Mouse (Mus musculus) forebrain, postnatal 0 days (tissue): ENCODE data around the gene Disc1. TPM values are rescaled to one million over a fixed set of nuclear protein-coding genes. Genes with fewer than 3 reads are reported as not detected.
A peak's percentile ranks its signal among the peaks of the same experiment; 100 is the strongest.

Experiments used
- ATAC-seq: fragments of 200-750 bp; cut with Nextera tagmentation; 2 replicates; pipeline ENCODE4 v1.8.0; 2017; ENCODE audit warnings: mild to moderate bottlenecking, moderate library complexity
- DNase-seq: peaks from one replicate; pipeline ENCODE4 v3.0.0-alpha.2; 2015
- H3K27ac ChIP-seq: fragments of 300-500 bp; sonication (generic); 2 replicates; pipeline ENCODE4 v1.5.1; 2014; ENCODE audit warnings: low read depth, mild to moderate bottlenecking, antibody characterized with exemption, low read length, moderate library complexity, mixed read lengths
- H3K27me3 ChIP-seq: fragments of 300-500 bp; sonication (generic); 2 replicates; pipeline ENCODE4 v1.6.1; 2014; ENCODE audit warnings: mild to moderate bottlenecking, low read length, mixed read lengths; ENCODE audit not compliant: insufficient read depth
- H3K36me3 ChIP-seq: fragments of 300-500 bp; sonication (generic); 2 replicates; pipeline ENCODE4 v1.6.1; 2014; ENCODE audit warnings: mild to moderate bottlenecking, moderate library complexity; ENCODE audit not compliant: insufficient read depth
- H3K4me1 ChIP-seq: fragments of 300-500 bp; sonication (generic); 2 replicates; pipeline ENCODE4 v1.6.1; 2014; ENCODE audit warnings: antibody characterized with exemption; ENCODE audit not compliant: insufficient read depth
- H3K4me2 ChIP-seq: fragments of 300-500 bp; sonication (generic); 2 replicates; pipeline ENCODE4 v1.6.1; 2014; ENCODE audit warnings: low read depth, mild to moderate bottlenecking, moderate library complexity
- H3K4me3 ChIP-seq: fragments of 300-500 bp; sonication (generic); 2 replicates; pipeline ENCODE4 v1.5.1; 2014; ENCODE audit warnings: low read depth, low read length, mixed read lengths
- H3K9ac ChIP-seq: fragments of 300-500 bp; sonication (generic); 2 replicates; pipeline ENCODE4 v1.6.1; 2014; ENCODE audit warnings: mild to moderate bottlenecking
- H3K9me3 ChIP-seq: fragments of 300-500 bp; sonication (generic); 2 replicates; pipeline ENCODE4 v1.6.1; 2016; ENCODE audit warnings: low read length
- CTCF ChIP-seq: sonication (generic); IDR thresholded peaks from 2 replicates; pipeline ENCODE4 v1.5.1; 2016; ENCODE audit warnings: antibody characterized with exemption, control low read depth, low read depth
- WGBS: fragments of 180-500 bp; shearing (Covaris S2); extraction: QIAGEN DNeasy Blood & Tissue Kit; methylation state at CpG from one replicate; pipeline ENCODE4 v1.1.7; 2014; 5-methylcytosine and 5-hydroxymethylcytosine counted together
- polyA plus RNA-seq: library from polyadenylated mRNA; unstranded; fragments of >200 nt; fragmentation: Nextera tagmentation; extraction: Ambion mirVana; gene quantifications from 2 replicates; pipeline ENCODE4 v1.2.1, GENCODE M21; 2015
- total RNA-seq: library from RNA; depleted of rRNA; stranded (reverse); fragments of >200 nt; gene quantifications from 2 replicates; pipeline ENCODE4 v1.2.3, GENCODE M21; 2014

Gene Disc1
- total and polyA plus RNA-seq, 2 experiments from 2014 or later: 0.73 to 6.4 TPM

DNA sequence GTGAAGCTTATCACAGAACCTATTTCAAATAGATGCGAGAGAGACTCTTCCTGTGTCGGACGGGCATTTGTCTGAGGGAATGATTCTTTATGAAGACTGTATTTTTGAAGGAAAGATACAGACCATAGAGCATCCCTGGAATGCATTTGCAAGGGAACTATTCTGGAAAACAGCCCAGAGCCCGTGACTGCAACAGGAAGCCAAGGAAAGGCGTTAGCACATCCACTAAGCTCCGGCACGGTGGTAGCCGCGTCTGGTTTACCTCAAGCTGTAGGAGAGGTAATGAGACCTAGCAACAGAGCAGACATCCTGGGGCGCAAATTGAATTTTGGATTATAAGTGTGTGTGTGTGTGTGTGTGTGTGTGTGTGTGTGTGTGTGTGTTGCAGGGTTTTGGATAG, 188.4 kb downstream of the Disc1 start:
- Histone ChIP-seq H3K4me2 (no peak overlapping the region), H3K4me3 (no peak overlapping the region), H3K27me3 (no peaks in the 10 kb centered on the region), H3K36me3 (no peaks in the 10 kb centered on the region), H3K4me1 (no peaks in the 10 kb centered on the region), H3K27ac (no peak overlapping the region), H3K9ac (no peak overlapping the region), H3K9me3 (no peaks in the 10 kb centered on the region)
- TF ChIP-seq CTCF: no peak
- no peak for DNase-seq
- 48% methylated on average over 10 of the region's 10 CpGs for WGBS
- ATAC-seq: no peak

GRCm38 (mm10) chr8:125242921-125243320, 188.9 kb downstream of the Disc1 start:
- TF ChIP-seq CTCF: no peak
- WGBS: 52% methylated on average over 4 of the region's 4 CpGs
- H3K36me3 ChIP-seq: no peaks in the 10 kb centered on the region
- H3K4me2 ChIP-seq: no peak overlapping the region
- no peak for DNase-seq
- no peaks in the 10 kb centered on the region for H3K9me3 ChIP-seq
- no peak overlapping the region for H3K9ac ChIP-seq
- peak; percentile 10; the same call in 1 of the 2 replicates for ATAC-seq
- no peak overlapping the region for H3K27ac ChIP-seq
- H3K4me1 ChIP-seq: no peaks in the 10 kb centered on the region
- no peak overlapping the region for H3K4me3 ChIP-seq
- no peaks in the 10 kb centered on the region for H3K27me3 ChIP-seq

- DNase-seq: no peak
- Histone ChIP-seq H3K27ac (no peak overlapping the region), H3K9ac (no peak overlapping the region), H3K4me2 (no peak overlapping the region), H3K9me3 (no peaks in the 10 kb centered on the region), H3K27me3 (no peaks in the 10 kb centered on the region), H3K4me3 (no peak overlapping the region), H3K4me1 (no peaks in the 10 kb centered on the region), H3K36me3 (no peaks in the 10 kb centered on the region)
- 56% methylated on average over 7 of the region's 7 CpGs for WGBS
- TF ChIP-seq CTCF: no peak
- no peak for ATAC-seq
Observed at GRCm38 (mm10) chr8:125246737-125247292, 192.8 kb downstream of the Disc1 start.

DNA sequence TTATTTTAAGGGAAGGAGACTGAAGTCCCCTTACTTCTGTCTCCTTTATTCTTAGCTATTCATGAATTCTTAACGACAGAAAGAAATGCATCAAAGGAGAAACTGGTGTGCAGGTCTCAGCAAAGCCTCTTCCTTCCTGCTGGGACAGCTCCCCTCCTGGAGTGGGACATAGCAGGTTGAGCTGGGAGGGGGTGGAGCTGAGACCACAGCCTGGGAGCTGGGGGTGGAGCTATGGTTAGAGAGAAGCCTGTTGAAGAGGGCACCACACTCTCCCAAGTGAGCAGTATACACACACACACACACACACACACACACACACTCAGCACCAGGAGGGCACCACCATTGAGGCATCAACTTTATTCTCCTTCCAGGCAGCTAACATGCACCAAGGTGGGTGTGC, 193.4 kb downstream of the Disc1 start:
- Histone ChIP-seq H3K4me3 (no peak overlapping the region), H3K36me3 (no peaks in the 10 kb centered on the region), H3K4me1 (no peaks in the 10 kb centered on the region), H3K9me3 (no peaks in the 10 kb centered on the region), H3K4me2 (no peak overlapping the region), H3K27me3 (no peaks in the 10 kb centered on the region), H3K27ac (no peak overlapping the region), H3K9ac (no peak overlapping the region)
- TF ChIP-seq CTCF: no peak
- ATAC-seq: no peak
- WGBS: 6% methylated on average over 1 of the region's 1 CpGs
- no peak for DNase-seq

DNA sequence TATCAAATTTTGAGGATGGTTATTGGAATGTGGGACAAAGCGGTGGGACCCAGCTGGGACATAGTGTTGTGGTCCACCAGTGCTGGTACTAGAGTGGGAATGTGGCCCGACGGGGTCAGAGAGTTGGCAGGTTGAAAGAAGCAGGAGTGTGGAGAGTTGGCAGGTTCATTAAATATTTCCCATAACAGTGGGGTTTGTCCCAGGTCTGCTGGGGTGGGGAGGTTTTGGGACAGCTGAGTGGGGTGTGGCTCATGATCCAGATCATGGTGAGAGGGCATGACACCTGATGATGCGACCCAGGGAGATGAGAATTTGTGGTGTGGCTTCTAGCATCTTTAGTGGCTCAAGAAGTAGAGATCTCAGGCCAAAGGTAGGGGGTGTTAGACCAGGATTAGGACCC, 199.0 kb downstream of the Disc1 start:
- Histone ChIP-seq H3K9ac (no peak overlapping the region), H3K27ac (no peak overlapping the region), H3K9me3 (no peaks in the 10 kb centered on the region), H3K4me1 (peaks cover 17% of the 10 kb centered on the region), H3K36me3 (no peaks in the 10 kb centered on the region), H3K4me3 (no peak overlapping the region), H3K27me3 (no peaks in the 10 kb centered on the region; the same call in 1 of the 2 replicates), H3K4me2 (no peak overlapping the region)
- no peak for ATAC-seq
- 95% methylated on average over 4 of the region's 4 CpGs for WGBS
- TF ChIP-seq CTCF: no peak
- DNase-seq: no peak

GRCm38 (mm10) chr8:125253505-125254180, 199.6 kb downstream of the Disc1 start:
- H3K36me3 ChIP-seq: no peaks in the 10 kb centered on the region
- H3K4me1 ChIP-seq: peaks cover 17% of the 10 kb centered on the region
- peak overlapping the region; percentile 72 for H3K4me2 ChIP-seq
- ATAC-seq (peak; percentile 38), DNase-seq (no peak)
- H3K27me3 ChIP-seq: no peaks in the 10 kb centered on the region; the same call in 1 of the 2 replicates
- H3K9ac ChIP-seq: peak overlapping the region; percentile 69
- H3K9me3 ChIP-seq: no peaks in the 10 kb centered on the region
- H3K4me3 ChIP-seq: peak overlapping the region; percentile 35
- peak overlapping the region; percentile 93 for H3K27ac ChIP-seq
- WGBS: 24% methylated on average over 10 of the region's 10 CpGs
- no peak for TF ChIP-seq CTCF

DNA sequence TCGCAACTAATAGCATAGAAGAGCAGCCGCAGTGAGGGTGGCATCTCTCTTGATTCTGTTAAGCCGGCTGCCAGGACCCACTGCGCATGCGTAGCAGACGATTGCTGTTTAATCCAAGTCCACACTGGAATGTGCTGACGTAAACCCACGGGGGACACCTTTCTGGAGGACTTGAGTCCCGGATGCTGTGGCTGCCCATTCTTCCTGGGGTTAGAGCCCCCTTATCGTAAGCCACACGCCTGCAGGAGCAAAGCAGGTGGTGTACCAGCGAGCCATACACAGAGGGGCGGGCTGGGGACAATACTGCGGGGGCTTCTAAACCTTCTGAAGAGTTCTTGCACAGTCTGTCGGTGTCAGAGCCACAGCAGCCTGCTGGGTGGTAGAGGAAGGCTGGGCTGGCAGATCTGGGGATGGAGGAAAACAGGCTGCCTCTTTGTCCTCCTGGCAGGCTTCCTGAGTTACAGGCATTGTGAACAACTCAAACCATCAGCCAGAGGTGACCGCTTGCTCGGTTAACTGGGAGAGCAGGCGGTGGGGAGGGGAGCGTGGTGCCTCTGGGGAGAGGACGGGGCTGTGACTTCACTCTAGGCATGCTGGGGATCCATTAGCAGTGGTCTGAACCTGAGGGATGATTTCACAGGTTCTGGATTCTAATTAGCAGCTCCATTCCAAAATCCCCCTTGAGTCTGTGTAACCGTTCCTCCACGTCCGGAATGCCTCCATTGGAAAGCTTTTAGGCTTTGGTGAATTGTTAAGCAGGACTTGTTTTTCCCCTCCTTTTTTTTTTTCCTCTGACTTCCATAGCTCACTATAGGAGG, 200.4 kb downstream of the Disc1 start:
- DNase-seq (peak; percentile 98), ATAC-seq (peak; percentile 93)
- H3K9me3 ChIP-seq: no peaks in the 10 kb centered on the region
- H3K27me3 ChIP-seq: no peaks in the 10 kb centered on the region; the same call in 1 of the 2 replicates
- peak overlapping the region; percentile 69 for H3K9ac ChIP-seq
- H3K4me2 ChIP-seq: peak overlapping the region; percentile 72
- 3% methylated on average over 23 of the region's 23 CpGs for WGBS
- H3K36me3 ChIP-seq: no peaks in the 10 kb centered on the region
- H3K4me3 ChIP-seq: peak overlapping the region; percentile 35
- no peak for TF ChIP-seq CTCF
- H3K4me1 ChIP-seq: peaks cover 17% of the 10 kb centered on the region
- H3K27ac ChIP-seq: peak overlapping the region; percentile 93
